Mouse (Mus musculus): ENCODE data around the gene Pef1. TPM values are rescaled to one million over a fixed set of nuclear protein-coding genes. Genes with fewer than 3 reads are reported as not detected.

Pef1 gene
- total RNA-seq, 2 experiments from 2014 or later = 29.3 to 31.7 TPM

GRCm38 (mm10) chr4:130138441-130139213, 36.3 kb downstream of the Pef1 start:
- peak; percentile 82 for DNase-seq

- no peak for DNase-seq
Observed at GRCm38 (mm10) chr4:130139214-130139492, 36.8 kb downstream of the Pef1 start, which contains the start of gene Hcrtr1. Hcrtr1 (minus strand) TSS chr4:130139359.

- no peak for DNase-seq
Observed at GRCm38 (mm10) chr4:130140992-130141402, 38.6 kb downstream of the Pef1 start.

- no peak for DNase-seq
Observed at GRCm38 (mm10) chr4:130141786-130142185, 39.4 kb downstream of the Pef1 start.

- no peak for DNase-seq
Observed at GRCm38 (mm10) chr4:130148405-130148804, 46.0 kb downstream of the Pef1 start.

GRCm38 (mm10) chr4:130154250-130154649, 51.9 kb downstream of the Pef1 start:
- no peak for DNase-seq

GRCm38 (mm10) chr4:130156812-130157371, 54.5 kb downstream of the Pef1 start:
- DNase-seq = no peak

GRCm38 (mm10) chr4:130161349-130161748, 59.0 kb downstream of the Pef1 start:
- DNase-seq = no peak

- DNase-seq = peak; percentile 36
Observed at GRCm38 (mm10) chr4:130163391-130163861, 61.1 kb downstream of the Pef1 start.

GRCm38 (mm10) chr4:130164121-130164520, 61.8 kb downstream of the Pef1 start:
- no peak for DNase-seq

GRCm38 (mm10) chr4:130166061-130166460, 63.7 kb downstream of the Pef1 start:
- DNase-seq = no peak

GRCm38 (mm10) chr4:130166592-130166991, 64.2 kb downstream of the Pef1 start:
- no peak for DNase-seq

- no peak for DNase-seq
Observed at GRCm38 (mm10) chr4:130167321-130167720, 65.0 kb downstream of the Pef1 start.

- no peak for DNase-seq
Observed at GRCm38 (mm10) chr4:130167814-130168213, 65.5 kb downstream of the Pef1 start.

- peak; percentile 66 for DNase-seq
Observed at GRCm38 (mm10) chr4:130168280-130169183, 66.2 kb downstream of the Pef1 start.

- DNase-seq = no peak
Observed at GRCm38 (mm10) chr4:130169411-130169971, 67.1 kb downstream of the Pef1 start.

- DNase-seq = no peak
Observed at GRCm38 (mm10) chr4:130170362-130170761, 68.0 kb downstream of the Pef1 start.

GRCm38 (mm10) chr4:130171951-130172765, 69.8 kb downstream of the Pef1 start:
- peak; percentile 54 for DNase-seq

GRCm38 (mm10) chr4:130173060-130173822, 70.9 kb downstream of the Pef1 start:
- no peak for DNase-seq

GRCm38 (mm10) chr4:130173911-130174311, 71.6 kb downstream of the Pef1 start:
- no peak for DNase-seq
